Mouse (Mus musculus) small intestine, adult 10 weeks (tissue): Measurements from ENCODE around the gene Ptov1. TPM values are rescaled to one million over a fixed set of nuclear protein-coding genes. Genes with fewer than 3 reads are reported as not detected.

Source experiments
- polyA plus RNA-seq: library from polyadenylated mRNA; stranded (reverse); fragments of 350-450 nt; fragmentation: Illumina TruSeq; extraction: RNeasy Lipid Tissue Mini Kit (QIAGEN cat#74804); gene quantifications from one replicate; pipeline ENCODE4 v1.2.3, GENCODE M21; 2014; ENCODE audit warnings: low replicate concordance

The Ptov1 gene
- not detected for polyA plus RNA-seq

DNA sequence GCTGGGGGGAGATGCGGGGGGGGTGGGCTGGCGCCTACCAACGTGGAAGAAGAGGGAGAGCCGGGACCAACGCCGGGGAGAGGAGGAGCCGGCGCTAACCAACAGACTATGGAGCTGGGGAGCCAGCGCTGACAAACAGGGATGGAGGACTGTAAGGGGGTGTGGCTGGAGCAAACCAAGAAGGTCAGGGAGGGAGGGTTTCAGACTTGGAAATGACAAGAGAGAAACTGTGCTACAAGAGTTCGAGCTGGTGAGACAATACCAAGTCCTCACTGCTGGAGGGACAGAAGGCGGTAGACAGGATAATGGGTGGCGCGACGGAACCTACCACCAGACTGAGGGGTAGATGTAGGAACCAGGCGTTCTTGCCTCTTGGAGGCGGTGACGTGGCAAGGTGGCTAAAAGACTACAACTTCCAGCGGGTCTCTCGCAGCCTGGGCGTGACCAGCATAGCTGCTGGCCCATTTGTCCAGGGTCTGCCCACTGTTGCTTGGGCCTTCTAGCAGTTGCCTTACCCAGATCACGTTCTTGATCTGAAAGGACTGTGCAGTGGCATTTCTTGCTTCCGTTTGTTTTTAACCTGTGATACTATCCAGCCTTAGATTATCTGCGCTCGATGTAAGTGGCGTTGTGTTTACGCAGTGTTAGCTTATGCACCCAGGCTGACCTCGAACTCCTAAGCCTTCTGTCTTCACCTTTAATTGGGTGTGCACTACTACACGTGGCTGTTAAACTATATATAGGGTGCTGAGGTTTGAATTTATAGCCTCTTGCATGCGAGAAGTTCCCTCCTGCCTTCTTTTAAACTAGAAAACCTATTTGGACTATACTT lies at the start of gene Ptov1:
TSS of gene Ptov1 (minus strand) at position 92 of the 832 bp plus-strand sequence.

DNA sequence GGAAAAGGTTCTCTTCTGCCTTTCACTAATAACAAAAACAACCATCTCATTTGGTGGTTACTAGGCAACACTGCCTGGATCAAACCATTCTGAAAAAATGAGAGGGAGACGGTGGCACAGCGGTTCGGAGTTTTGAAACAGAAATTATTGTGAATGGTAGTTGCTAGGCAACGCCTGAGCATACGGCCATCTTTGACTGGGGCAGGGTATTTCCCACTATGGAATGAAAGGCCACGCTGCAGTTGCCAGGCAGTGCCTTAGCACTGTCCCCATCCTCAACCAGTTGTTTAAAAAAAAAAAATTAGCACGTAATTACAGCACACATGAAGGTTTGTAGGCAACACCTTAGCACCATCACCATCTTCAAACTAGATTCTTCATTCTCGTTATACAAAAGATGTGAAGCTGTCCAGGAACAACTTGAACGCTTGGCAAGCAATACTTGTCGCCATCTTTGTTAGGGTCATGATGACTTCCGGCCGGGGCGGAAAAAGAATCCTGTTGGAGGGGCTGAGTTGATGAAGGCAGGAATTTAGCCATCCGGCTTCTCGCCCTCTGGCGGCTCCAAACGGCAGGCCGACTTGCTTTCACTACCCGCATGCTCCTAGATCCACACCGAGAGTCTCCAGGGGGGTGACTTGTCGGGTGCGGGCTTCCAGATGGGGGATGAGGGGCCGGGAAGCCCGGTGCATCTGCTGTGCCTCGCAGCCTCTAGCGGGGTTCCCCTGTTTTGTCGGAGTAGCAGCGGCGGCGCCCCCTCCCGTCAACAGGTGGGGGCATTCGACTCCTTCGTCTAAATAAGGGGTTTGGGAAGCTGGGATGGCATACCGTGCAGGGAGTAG lies 26.2 kb upstream of the Ptov1 start, which contains the start of gene Fuz:
TSS of gene Fuz (plus strand) at position 487 of the 842 bp plus-strand sequence.

DNA sequence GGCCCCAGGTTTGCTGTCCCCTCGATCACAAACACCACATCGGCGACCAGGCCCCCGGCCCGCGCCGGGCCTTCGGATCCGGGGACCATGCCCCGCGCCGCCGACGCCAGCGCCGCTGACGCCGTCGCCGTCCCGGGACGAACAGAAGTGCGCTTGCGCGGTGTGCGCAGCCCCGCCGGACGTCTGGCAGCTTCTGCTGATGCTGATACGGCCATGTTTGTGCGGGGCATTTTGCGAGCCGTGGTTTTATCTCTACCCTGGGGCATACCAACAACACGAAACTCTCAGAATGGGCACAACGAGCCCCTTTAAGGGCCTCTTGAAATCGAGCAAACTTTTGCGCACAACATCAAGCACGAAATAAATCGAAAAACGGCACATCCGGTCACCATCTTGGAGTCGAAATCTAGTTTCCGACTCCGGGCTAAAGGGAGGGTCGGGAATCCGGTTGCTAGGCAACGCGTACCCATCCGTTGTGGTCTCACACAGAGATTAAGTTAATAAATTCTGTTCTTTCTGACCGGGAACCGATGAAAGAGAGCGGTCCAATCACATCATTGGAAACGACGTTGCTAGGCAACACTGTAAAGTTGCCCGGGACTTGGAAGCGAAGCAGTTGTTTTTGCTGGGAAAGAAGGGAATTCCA lies 22.8 kb upstream of the Ptov1 start, which contains the start of gene Med25:
TSS of gene Med25 (minus strand) at position 437 of the 646 bp plus-strand sequence.

DNA sequence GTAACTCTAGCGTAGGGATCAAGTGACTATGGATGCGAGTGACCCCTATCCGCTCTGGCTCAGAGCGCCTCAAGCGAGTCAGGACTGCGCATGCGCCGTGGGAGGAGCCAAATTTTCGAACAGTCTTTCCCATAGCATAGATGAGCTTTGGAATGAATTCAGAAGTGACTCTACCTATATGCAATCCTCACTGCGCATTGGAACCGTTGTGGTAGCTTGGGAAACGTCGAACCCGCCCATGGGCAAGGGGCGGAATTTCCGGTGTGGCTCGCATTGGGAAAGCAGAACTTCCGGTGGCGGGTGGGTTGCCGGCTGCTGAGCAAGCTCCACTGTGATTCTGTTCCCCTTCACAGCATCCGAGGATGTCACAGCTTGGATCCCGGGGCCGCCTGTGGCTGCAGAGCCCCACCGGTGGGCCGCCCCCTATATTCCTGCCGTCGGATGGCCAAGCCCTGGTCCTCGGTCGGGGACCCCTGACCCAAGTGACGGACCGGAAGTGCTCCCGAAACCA lies 12.5 kb downstream of the Ptov1 start, which contains the start of gene Pnkp:
TSS of gene Pnkp (plus strand) at position 98 of the 511 bp plus-strand sequence.

DNA sequence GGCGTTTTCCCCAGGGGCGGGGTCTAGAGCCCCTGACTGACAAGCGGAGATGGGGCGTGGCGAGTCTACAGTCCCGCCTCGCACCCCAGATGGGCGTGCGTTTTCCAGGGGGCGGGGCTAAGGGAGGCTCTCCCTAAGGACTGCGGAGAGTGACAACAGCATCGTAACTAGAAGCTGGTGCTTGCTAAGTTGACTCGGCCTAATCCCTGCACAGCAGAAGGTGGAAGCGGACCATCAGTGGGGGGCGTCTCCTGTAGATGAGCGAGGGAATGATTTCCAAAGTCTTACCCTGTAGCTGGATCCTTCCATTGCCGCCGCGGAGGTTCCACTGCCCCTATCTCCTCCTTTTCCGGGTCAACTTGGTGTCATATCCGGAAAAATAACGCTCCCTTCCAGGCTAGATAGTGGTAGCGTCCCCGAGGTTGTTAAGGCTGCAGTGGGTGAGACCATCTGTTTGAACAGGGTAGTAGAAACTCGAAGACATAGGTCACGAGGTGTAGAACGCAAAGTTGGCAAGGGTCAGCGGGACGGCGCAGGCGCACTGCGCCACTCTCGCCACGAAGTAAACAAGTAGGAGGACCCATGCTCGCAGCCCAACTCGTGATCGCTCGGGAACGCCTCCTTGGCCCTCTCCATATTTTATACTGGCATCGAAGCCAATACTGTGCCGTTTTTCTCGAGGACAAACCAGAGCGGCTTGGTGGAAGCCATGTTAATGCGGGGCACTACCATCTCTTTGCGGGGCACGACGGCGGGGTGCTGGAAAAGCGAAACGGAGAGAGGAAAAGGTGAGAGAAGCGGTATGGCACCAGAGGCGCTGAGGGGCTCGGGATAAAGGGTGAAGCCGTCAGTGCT lies 20.8 kb downstream of the Ptov1 start, which contains the start of the genes Akt1s1 and Tbc1d17:
TSS of gene Akt1s1 (plus strand) at position 431 of the 855 bp plus-strand sequence.
TSS of gene Tbc1d17 (minus strand) at position 519 of the 855 bp plus-strand sequence.

DNA sequence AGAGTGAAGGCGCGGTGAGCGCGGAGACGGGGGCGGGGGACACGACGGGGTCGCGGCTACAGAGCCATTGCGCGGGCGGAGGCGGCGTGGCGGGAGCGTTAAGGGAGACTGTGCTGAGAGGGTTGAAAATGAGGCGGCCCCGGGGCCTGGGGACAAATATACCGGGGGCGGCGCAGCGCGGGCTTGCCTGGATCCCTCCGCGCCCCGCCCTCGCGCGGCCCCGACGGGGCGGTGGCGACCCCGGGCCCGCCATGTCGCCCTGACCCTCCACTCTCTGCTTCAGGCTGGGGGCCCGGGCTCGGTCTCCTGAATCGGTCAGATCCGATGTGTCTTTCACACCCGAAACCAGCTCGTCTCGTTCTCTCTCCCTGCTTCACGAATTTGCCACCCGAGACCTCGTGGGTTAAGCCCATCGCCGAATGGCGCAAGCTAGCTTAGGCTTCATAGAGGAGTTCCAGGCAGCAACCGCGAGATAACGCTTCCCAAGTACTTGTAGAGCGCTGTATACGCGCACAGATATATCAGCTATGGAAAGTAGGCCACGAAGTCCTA lies 53.0 kb downstream of the Ptov1 start, which contains the start of gene Atf5:
TSS of gene Atf5 (minus strand) at position 189 of the 552 bp plus-strand sequence.

DNA sequence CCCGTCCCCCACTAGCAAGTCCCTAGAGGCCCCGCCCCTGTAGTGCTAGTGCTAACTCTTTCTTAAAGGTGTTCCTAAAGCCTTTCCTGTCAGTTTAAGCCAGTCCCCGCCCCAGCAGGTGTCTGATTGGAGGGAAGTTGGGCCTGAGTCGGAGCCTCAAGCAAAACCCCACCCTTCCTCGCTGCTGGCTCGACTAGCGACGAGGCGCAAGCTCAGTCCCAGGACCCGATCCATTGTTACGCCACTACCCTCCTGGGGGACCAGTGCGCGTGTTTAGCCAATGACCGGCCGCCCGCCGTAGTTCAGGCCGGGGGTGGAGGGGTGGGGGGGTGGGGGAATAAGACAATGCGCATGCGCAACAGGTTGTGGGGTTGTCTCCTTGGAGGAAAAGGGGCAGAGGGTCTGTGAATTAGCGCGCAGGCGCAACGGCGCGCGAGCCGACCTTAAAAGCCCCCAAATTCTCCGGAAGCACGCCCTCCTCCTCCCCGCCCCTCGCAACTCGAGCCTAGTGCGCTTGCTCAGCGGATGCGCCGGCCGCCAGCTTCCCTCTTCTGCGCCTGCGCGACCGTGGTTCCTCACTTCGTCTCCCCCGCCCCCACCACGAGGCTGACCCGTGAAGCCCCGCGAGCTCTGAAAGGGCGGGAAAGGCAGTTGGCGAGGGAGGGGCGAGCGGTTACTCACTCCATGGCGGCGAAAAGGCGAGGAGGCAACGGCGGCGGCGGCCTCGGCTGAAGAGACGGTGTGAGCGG lies 53.7 kb downstream of the Ptov1 start, which contains the start of the genes Nup62 and Il4i1:
TSS of gene Nup62 (plus strand) at position 368 of the 749 bp plus-strand sequence.
TSS of gene Il4i1 (plus strand) at position 667 of the 749 bp plus-strand sequence.

Other genes starting within 250 kb of the Ptov1 start
- gene Myh14, start 198.9 kb downstream of the Ptov1 start, polyA plus RNA-seq: 0.78 TPM
- gene Izumo2, start 161.0 kb downstream of the Ptov1 start, polyA plus RNA-seq: not detected
- gene Vrk3, start 121.4 kb downstream of the Ptov1 start, polyA plus RNA-seq: 10.2 TPM
- 0.45 TPM for gene Zfp473, start 118.7 kb downstream of the Ptov1 start, polyA plus RNA-seq
- gene Nup62, start 53.7 kb downstream of the Ptov1 start, polyA plus RNA-seq: 3.6 TPM
- not detected for gene Il4i1, start 53.4 kb downstream of the Ptov1 start, polyA plus RNA-seq
- gene Atf5, start 53.1 kb downstream of the Ptov1 start, polyA plus RNA-seq: 1.0 TPM
- gene Akt1s1, start 20.8 kb downstream of the Ptov1 start, polyA plus RNA-seq: 1.1 TPM
- gene Tbc1d17, start 20.7 kb downstream of the Ptov1 start, polyA plus RNA-seq: not detected
- not detected for gene Pnkp, start 12.6 kb downstream of the Ptov1 start, polyA plus RNA-seq
- 1.3 TPM for gene Med25, start 22.9 kb upstream of the Ptov1 start, polyA plus RNA-seq
- gene Fuz, start 26.3 kb upstream of the Ptov1 start, polyA plus RNA-seq: 0.48 TPM
- 9.8 TPM for gene Ap2a1, start 59.7 kb upstream of the Ptov1 start, polyA plus RNA-seq
- gene Tsks, start 73.4 kb upstream of the Ptov1 start, polyA plus RNA-seq: not detected
- 0.15 TPM for gene Cpt1c, start 105.1 kb upstream of the Ptov1 start, polyA plus RNA-seq
- gene Prmt1, start 116.8 kb upstream of the Ptov1 start, polyA plus RNA-seq: 2.3 TPM
- gene Irf3, start 127.9 kb upstream of the Ptov1 start, polyA plus RNA-seq: 11.1 TPM
- gene Bcl2l12, start 128.9 kb upstream of the Ptov1 start, polyA plus RNA-seq: not detected
- 2.0 TPM for gene Scaf1, start 146.6 kb upstream of the Ptov1 start, polyA plus RNA-seq
- 1.1 TPM for gene Rras, start 148.2 kb upstream of the Ptov1 start, polyA plus RNA-seq
- gene Prr12, start 183.1 kb upstream of the Ptov1 start, polyA plus RNA-seq: not detected
- 4.6 TPM for gene Nosip, start 192.6 kb upstream of the Ptov1 start, polyA plus RNA-seq
- 9.4 TPM for gene Prrg2, start 192.9 kb upstream of the Ptov1 start, polyA plus RNA-seq
- not detected for gene Rcn3, start 222.4 kb upstream of the Ptov1 start, polyA plus RNA-seq
- gene Fcgrt, start 234.1 kb upstream of the Ptov1 start, polyA plus RNA-seq: 3.7 TPM